ENCODE assay signal across 8 mouse cellular contexts in genomic region chr4:55514733-55515176, GRCm38 (mm10). TPM values are rescaled to one million over a fixed set of nuclear protein-coding genes. Genes with fewer than 3 reads are reported as not detected.
DNase-seq lines count a peak whose midpoint lies in the region; ATAC-seq and TF ChIP-seq lines count a peak whose summit lies in the region.

No protein-coding gene starts in this region.

- H3K9me3 ChIP-seq in hindbrain, postnatal 0 days (ENCODE audit: low read length): no peaks in the 10 kb centered on the region

- TF ChIP-seq CTCF in hindbrain, postnatal 0 days (IDR thresholded peaks at IDR 0.05; ENCODE audit: low read depth): peak; percentile 71

- no peaks in the 10 kb centered on the region for H3K79me2 ChIP-seq in macrophage (ENCODE audit: inconsistent target)

- peak overlapping the region; percentile 56 for H3K4me3 ChIP-seq in hindbrain, postnatal 0 days (ENCODE audit: low read length)
- H3K4me3 ChIP-seq in macrophage (ENCODE audit: inconsistent target): peak overlapping the region; percentile 25

- DNase-seq in ZHBTc4 (ENCODE audit: low read depth, low spot score): peak; percentile 97
- DNase-seq in gastrocnemius, postnatal 10 days: peak; percentile 82
- DNase-seq in hindbrain, postnatal 0 days (ENCODE audit: low spot score): peak; percentile 88
- peak; percentile 50 to 67 for DNase-seq in left cerebral cortex, adult 8-10 months (ENCODE audit: low spot score in 2 of 2)
- DNase-seq in retina, postnatal 1 day: peak; percentile 87
- peak; percentile 78 for DNase-seq in thymus, postnatal 4 days

- H3K27me3 ChIP-seq in hindbrain, postnatal 0 days (ENCODE audit: insufficient read depth, low read length): no peaks in the 10 kb centered on the region; the same call in 1 of the 2 replicates

- 1% methylated on average over 39 of the region's 39 CpGs for WGBS in hindbrain, postnatal 0 days
- WGBS in macrophage (ENCODE audit: missing documents): under 1% methylated on average over 38 of the region's 39 CpGs

- no peaks in the 10 kb centered on the region for H3K4me1 ChIP-seq in hindbrain, postnatal 0 days (ENCODE audit: insufficient read depth, low read length)

- H3K9ac ChIP-seq in hindbrain, postnatal 0 days (replicated peaks; ENCODE audit: low read length): peak overlapping the region; percentile 63

- no peaks in the 10 kb centered on the region for H3K36me3 ChIP-seq in hindbrain, postnatal 0 days (ENCODE audit: insufficient read depth, low read length)
- H3K36me3 ChIP-seq in macrophage (ENCODE audit: inconsistent target): no peaks in the 10 kb centered on the region

- H3K4me2 ChIP-seq in hindbrain, postnatal 0 days (ENCODE audit: low read depth, low read length): peak overlapping the region; percentile 77

- H3K27ac ChIP-seq in hindbrain, postnatal 0 days: peak overlapping the region; percentile 46; the same call in 1 of the 2 replicates
- no peak overlapping the region for H3K27ac ChIP-seq in macrophage

- peak; percentile 98 for ATAC-seq in common myeloid progenitor, adult 5-6 weeks (replicated peaks; ENCODE audit: low read depth, poor library complexity, severe bottlenecking)
- ATAC-seq in hindbrain, postnatal 0 days: peak; percentile 98

RNA-seq across cellular contexts. Expression of gene Klf4, which starts 17.5 kb away (rescaled TPM):
- 2.1 and 5.5 TPM in 2 replicates for total RNA-seq in common myeloid progenitor, adult 5-6 weeks (2017)
- 10 to 100 TPM; 19.3 to 21.8 TPM for total RNA-seq in gastrocnemius, postnatal 10 days (2021)
- 10.6 and 14.6 TPM in 2 replicates for total RNA-seq in hindbrain, postnatal 0 days (2014; rRNA removed)
- polyA plus RNA-seq in hindbrain, postnatal 0 days (2015; fragmentation: Nextera tagmentation; extraction: Ambion mirVana): 4.0 and 4.3 TPM in 2 replicates
- 1 to 10 TPM; 4.5 to 7.9 (median 5.7) TPM for total RNA-seq in left cerebral cortex, adult 8-10 months (2022)
- 1 to 10 TPM in 18 of 26 experiments, under 1 TPM in 8; 0.33 to 6.5 (median 1.2) TPM for total RNA-seq in macrophage (2018; cell fraction: chromatin; rRNA removed)
- 1 to 10 TPM; 1.3 to 6.0 (median 3.2) TPM for total RNA-seq in macrophage (2018; cell fraction: cytosol; rRNA removed)
- 1 to 10 TPM in 25 of 26 experiments, under 1 TPM in 1; 0.86 to 8.3 (median 2.0) TPM for total RNA-seq in macrophage (2018; cell fraction: nucleus; rRNA removed)
- polyA plus RNA-seq in macrophage (2018): 1.0 to 2.0 TPM (median 1.3 TPM) in 3 replicates
